Mouse (Mus musculus): ENCODE results near the gene Rbm19. TPM values are rescaled to one million over a fixed set of nuclear protein-coding genes. Genes with fewer than 3 reads are reported as not detected.

Gene Rbm19
- polyA plus RNA-seq, 1 experiment from 2014 or later = 23.5 TPM

GRCm38 (mm10) chr5:120183790-120184189, 67.5 kb downstream of the Rbm19 start:
- Histone ChIP-seq H3K4me2 (ENCODE audit: low read depth, low read length) (no peak overlapping the region), H3K27ac (ENCODE audit: low read length) (no peak overlapping the region), H3K4me1 (ENCODE audit: control insufficient read depth, insufficient read depth, low read length) (no peaks in the 10 kb centered on the region), H3K36me3 (ENCODE audit: control insufficient read depth, insufficient read depth, low read length) (peaks cover 7% of the 10 kb centered on the region; the same call in 1 of the 2 replicates), H3K9ac (ENCODE audit: low read depth, low read length) (peak overlapping the region; percentile 29; the same call in 1 of the 2 replicates), H3K27me3 (replicated peaks; ENCODE audit: control insufficient read depth, insufficient read depth, low read length) (no peaks in the 10 kb centered on the region), H3K4me3 (ENCODE audit: low read length) (no peak overlapping the region), H3K9me3 (ENCODE audit: control insufficient read depth, low read length) (no peaks in the 10 kb centered on the region)
- WGBS = 52% methylated on average over 7 of the region's 7 CpGs
- no peak for ATAC-seq

GRCm38 (mm10) chr5:120185949-120186348, 69.7 kb downstream of the Rbm19 start:
- WGBS = 90% methylated on average over 10 of the region's 10 CpGs
- no peaks in the 10 kb centered on the region for H3K9me3 ChIP-seq (ENCODE audit: control insufficient read depth, low read length)

GRCm38 (mm10) chr5:120188541-120188940, 72.3 kb downstream of the Rbm19 start:
- no peaks in the 10 kb centered on the region for H3K36me3 ChIP-seq (ENCODE audit: control insufficient read depth, insufficient read depth, low read length)
- no peak overlapping the region for H3K9ac ChIP-seq (ENCODE audit: low read depth, low read length)
- H3K9me3 ChIP-seq (ENCODE audit: control insufficient read depth, low read length) = no peaks in the 10 kb centered on the region
- H3K27me3 ChIP-seq (replicated peaks; ENCODE audit: control insufficient read depth, insufficient read depth, low read length) = no peaks in the 10 kb centered on the region
- H3K4me3 ChIP-seq (ENCODE audit: low read length) = no peak overlapping the region
- H3K27ac ChIP-seq (ENCODE audit: low read length) = no peak overlapping the region
- 79% methylated on average over 7 of the region's 7 CpGs for WGBS
- H3K4me2 ChIP-seq (ENCODE audit: low read depth, low read length) = no peak overlapping the region
- no peaks in the 10 kb centered on the region for H3K4me1 ChIP-seq (ENCODE audit: control insufficient read depth, insufficient read depth, low read length)
- ATAC-seq = no peak

More at GRCm38 (mm10) chr5:120185949-120186348, 69.7 kb downstream of the Rbm19 start:
- Histone ChIP-seq H3K27me3 (replicated peaks; ENCODE audit: control insufficient read depth, insufficient read depth, low read length) (no peaks in the 10 kb centered on the region), H3K4me3 (ENCODE audit: low read length) (no peak overlapping the region), H3K9ac (ENCODE audit: low read depth, low read length) (no peak overlapping the region), H3K4me1 (ENCODE audit: control insufficient read depth, insufficient read depth, low read length) (no peaks in the 10 kb centered on the region), H3K36me3 (ENCODE audit: control insufficient read depth, insufficient read depth, low read length) (no peaks in the 10 kb centered on the region), H3K27ac (ENCODE audit: low read length) (no peak overlapping the region), H3K4me2 (ENCODE audit: low read depth, low read length) (no peak overlapping the region)
- no peak for ATAC-seq

- no peak for ATAC-seq
- H3K36me3 ChIP-seq (ENCODE audit: control insufficient read depth, insufficient read depth, low read length) = no peaks in the 10 kb centered on the region
- H3K4me1 ChIP-seq (ENCODE audit: control insufficient read depth, insufficient read depth, low read length) = 0 out of 2 replicates have a peak, but pooled peaks cover 2% of the 10 kb centered on the region
- no peak overlapping the region for H3K9ac ChIP-seq (ENCODE audit: low read depth, low read length)
- 87% methylated on average over 14 of the region's 14 CpGs for WGBS
- H3K4me3 ChIP-seq (ENCODE audit: low read length) = no peak overlapping the region
- no peaks in the 10 kb centered on the region for H3K9me3 ChIP-seq (ENCODE audit: control insufficient read depth, low read length)
- H3K4me2 ChIP-seq (ENCODE audit: low read depth, low read length) = no peak overlapping the region
- no peaks in the 10 kb centered on the region for H3K27me3 ChIP-seq (replicated peaks; ENCODE audit: control insufficient read depth, insufficient read depth, low read length)
- H3K27ac ChIP-seq (ENCODE audit: low read length) = no peak overlapping the region
These were observed 73.8 kb downstream of the Rbm19 start for GRCm38 (mm10) chr5:120190001-120190582.

- Histone ChIP-seq H3K27me3 (replicated peaks; ENCODE audit: control insufficient read depth, insufficient read depth, low read length) (no peaks in the 10 kb centered on the region), H3K27ac (ENCODE audit: low read length) (no peak overlapping the region), H3K4me3 (ENCODE audit: low read length) (no peak overlapping the region), H3K4me2 (ENCODE audit: low read depth, low read length) (no peak overlapping the region), H3K9ac (ENCODE audit: low read depth, low read length) (no peak overlapping the region), H3K9me3 (ENCODE audit: control insufficient read depth, low read length) (no peaks in the 10 kb centered on the region), H3K36me3 (ENCODE audit: control insufficient read depth, insufficient read depth, low read length) (no peaks in the 10 kb centered on the region), H3K4me1 (ENCODE audit: control insufficient read depth, insufficient read depth, low read length) (0 out of 2 replicates have a peak, but pooled peaks cover 4% of the 10 kb centered on the region)
- 86% methylated on average over 9 of the region's 9 CpGs for WGBS
- no peak for ATAC-seq
These were observed 75.4 kb downstream of the Rbm19 start for GRCm38 (mm10) chr5:120191620-120192019.

- Histone ChIP-seq H3K9ac (ENCODE audit: low read depth, low read length) (no peak overlapping the region), H3K4me2 (ENCODE audit: low read depth, low read length) (no peak overlapping the region), H3K4me3 (ENCODE audit: low read length) (no peak overlapping the region), H3K36me3 (ENCODE audit: control insufficient read depth, insufficient read depth, low read length) (0 out of 2 replicates have a peak, but pooled peaks cover 8% of the 10 kb centered on the region), H3K9me3 (ENCODE audit: control insufficient read depth, low read length) (no peaks in the 10 kb centered on the region), H3K27me3 (replicated peaks; ENCODE audit: control insufficient read depth, insufficient read depth, low read length) (no peaks in the 10 kb centered on the region), H3K4me1 (ENCODE audit: control insufficient read depth, insufficient read depth, low read length) (0 out of 2 replicates have a peak, but pooled peaks cover 4% of the 10 kb centered on the region), H3K27ac (ENCODE audit: low read length) (no peak overlapping the region)
- 57% methylated on average over 16 of the region's 16 CpGs for WGBS
- ATAC-seq = no peak
These were observed 78.2 kb downstream of the Rbm19 start for GRCm38 (mm10) chr5:120194309-120194941.

- no peak overlapping the region for H3K9ac ChIP-seq (ENCODE audit: low read depth, low read length)
- H3K27ac ChIP-seq (ENCODE audit: low read length) = no peak overlapping the region
- no peak overlapping the region for H3K4me2 ChIP-seq (ENCODE audit: low read depth, low read length)
- 0 out of 2 replicates have a peak, but pooled peaks cover 4% of the 10 kb centered on the region for H3K4me1 ChIP-seq (ENCODE audit: control insufficient read depth, insufficient read depth, low read length)
- no peak overlapping the region for H3K4me3 ChIP-seq (ENCODE audit: low read length)
- no peak for ATAC-seq
- no peaks in the 10 kb centered on the region for H3K9me3 ChIP-seq (ENCODE audit: control insufficient read depth, low read length)
- WGBS = 46% methylated on average over 13 of the region's 13 CpGs
- H3K36me3 ChIP-seq (ENCODE audit: control insufficient read depth, insufficient read depth, low read length) = 0 out of 2 replicates have a peak, but pooled peaks cover 8% of the 10 kb centered on the region
- no peaks in the 10 kb centered on the region for H3K27me3 ChIP-seq (replicated peaks; ENCODE audit: control insufficient read depth, insufficient read depth, low read length)
These were observed 78.7 kb downstream of the Rbm19 start for GRCm38 (mm10) chr5:120194948-120195347.

GRCm38 (mm10) chr5:120196879-120197278, 80.6 kb downstream of the Rbm19 start:
- no peak overlapping the region for H3K9ac ChIP-seq (ENCODE audit: low read depth, low read length)
- H3K4me1 ChIP-seq (ENCODE audit: control insufficient read depth, insufficient read depth, low read length) = 0 out of 2 replicates have a peak, but pooled peaks cover 4% of the 10 kb centered on the region
- no peak for ATAC-seq
- 0 out of 2 replicates have a peak, but pooled peaks cover 8% of the 10 kb centered on the region for H3K36me3 ChIP-seq (ENCODE audit: control insufficient read depth, insufficient read depth, low read length)
- H3K9me3 ChIP-seq (ENCODE audit: control insufficient read depth, low read length) = no peaks in the 10 kb centered on the region
- H3K4me3 ChIP-seq (ENCODE audit: low read length) = no peak overlapping the region
- WGBS = 78% methylated on average over 9 of the region's 9 CpGs
- H3K4me2 ChIP-seq (ENCODE audit: low read depth, low read length) = no peak overlapping the region
- H3K27ac ChIP-seq (ENCODE audit: low read length) = no peak overlapping the region
- H3K27me3 ChIP-seq (replicated peaks; ENCODE audit: control insufficient read depth, insufficient read depth, low read length) = no peaks in the 10 kb centered on the region

GRCm38 (mm10) chr5:120197813-120198387, 81.6 kb downstream of the Rbm19 start:
- H3K9ac ChIP-seq (ENCODE audit: low read depth, low read length) = no peak overlapping the region
- H3K4me1 ChIP-seq (ENCODE audit: control insufficient read depth, insufficient read depth, low read length) = 0 out of 2 replicates have a peak, but pooled peaks cover 4% of the 10 kb centered on the region
- no peaks in the 10 kb centered on the region for H3K9me3 ChIP-seq (ENCODE audit: control insufficient read depth, low read length)
- H3K4me3 ChIP-seq (ENCODE audit: low read length) = no peak overlapping the region
- no peak for ATAC-seq
- no peaks in the 10 kb centered on the region for H3K27me3 ChIP-seq (replicated peaks; ENCODE audit: control insufficient read depth, insufficient read depth, low read length)
- WGBS = 88% methylated on average over 10 of the region's 10 CpGs
- 0 out of 2 replicates have a peak, but pooled peaks cover 8% of the 10 kb centered on the region for H3K36me3 ChIP-seq (ENCODE audit: control insufficient read depth, insufficient read depth, low read length)
- no peak overlapping the region for H3K27ac ChIP-seq (ENCODE audit: low read length)
- no peak overlapping the region for H3K4me2 ChIP-seq (ENCODE audit: low read depth, low read length)
